Mouse (Mus musculus): Measurements from ENCODE around the gene Gm11992. TPM values are rescaled to one million over a fixed set of nuclear protein-coding genes. Genes with fewer than 3 reads are reported as not detected.

Gm11992 gene
- total RNA-seq, 2 experiments from 2014 or later, result 0.41 TPM; not detected in 1

DNA sequence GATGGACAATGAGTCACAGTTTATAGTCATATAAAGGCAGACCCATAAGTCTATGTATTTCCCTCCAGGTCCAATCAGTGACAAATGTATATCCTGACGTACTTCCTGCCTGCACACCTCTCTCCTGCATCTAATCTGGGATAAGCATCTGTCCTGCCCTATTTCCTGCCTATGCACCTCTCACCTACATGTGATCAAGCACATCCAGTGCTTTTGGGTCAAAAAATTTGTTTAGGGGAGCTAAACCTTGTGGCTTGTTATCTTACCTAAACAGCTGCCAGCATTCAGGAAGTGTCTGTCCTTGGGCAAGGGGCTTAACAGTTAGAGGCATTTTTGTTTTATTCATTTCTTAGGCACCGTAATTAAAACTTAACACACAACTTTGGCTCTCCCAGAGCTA is 64.8 kb downstream of the Gm11992 start:
- ATAC-seq (replicated peaks; ENCODE audit: poor library complexity, severe bottlenecking), result peak; percentile 62

DNA sequence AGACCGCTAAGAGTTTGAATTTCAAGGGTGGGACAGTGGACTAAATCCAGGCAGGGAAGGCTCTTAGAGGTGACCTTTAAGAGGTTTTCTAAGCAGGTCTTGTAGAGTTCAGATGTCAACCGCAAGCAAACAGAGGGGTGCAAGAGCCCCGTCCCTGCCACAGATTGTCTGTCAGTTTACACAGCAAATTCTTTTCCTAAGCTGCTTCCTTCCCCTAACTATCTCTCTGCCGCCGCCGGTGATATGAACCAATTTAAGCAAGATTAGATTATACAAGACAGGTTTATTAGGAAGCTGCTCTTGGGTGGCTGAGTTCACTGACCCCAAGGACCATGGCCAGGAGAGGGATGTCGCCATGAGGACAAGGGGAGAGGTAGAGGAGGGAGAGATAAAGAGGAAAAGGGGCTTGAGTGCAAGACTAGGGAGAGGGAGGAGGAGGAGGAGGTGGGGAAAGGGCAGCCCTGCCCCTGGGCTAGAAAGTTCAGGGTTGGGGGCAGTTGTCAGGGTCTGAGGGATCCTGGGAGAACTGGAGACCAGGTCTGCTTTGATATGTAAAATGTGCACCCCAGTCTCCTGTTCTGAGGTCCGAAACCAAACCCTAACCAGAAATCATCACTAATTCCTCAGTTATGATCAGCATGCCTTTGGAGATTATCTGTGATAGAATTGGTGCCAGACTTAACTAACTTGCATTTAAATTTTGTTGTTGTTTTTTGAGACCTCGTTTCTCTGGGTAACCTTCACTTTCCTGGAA is 67.2 kb downstream of the Gm11992 start:
- no peak for ATAC-seq (replicated peaks; ENCODE audit: poor library complexity, severe bottlenecking)

DNA sequence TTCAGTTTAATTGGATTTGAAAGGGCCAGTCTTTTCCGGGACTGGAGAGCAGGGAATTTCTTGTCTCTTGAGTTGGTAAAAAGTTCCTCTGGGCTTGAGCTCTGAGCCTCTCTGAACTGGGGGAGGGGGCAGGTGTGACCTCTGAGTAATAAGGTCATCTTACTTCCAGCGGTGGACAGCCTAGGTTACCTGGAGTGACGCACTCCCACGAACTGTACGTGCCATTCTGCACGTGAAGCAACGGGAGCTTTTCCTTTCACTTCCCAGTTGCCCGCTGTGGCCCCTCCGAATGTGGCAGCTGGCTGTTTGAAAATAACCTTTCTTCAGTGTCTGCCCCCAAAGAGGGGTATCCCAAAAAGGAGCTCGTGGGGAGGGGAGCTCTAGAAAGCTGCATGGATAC is 67.7 kb downstream of the Gm11992 start:
- ATAC-seq (replicated peaks; ENCODE audit: poor library complexity, severe bottlenecking), result no peak

DNA sequence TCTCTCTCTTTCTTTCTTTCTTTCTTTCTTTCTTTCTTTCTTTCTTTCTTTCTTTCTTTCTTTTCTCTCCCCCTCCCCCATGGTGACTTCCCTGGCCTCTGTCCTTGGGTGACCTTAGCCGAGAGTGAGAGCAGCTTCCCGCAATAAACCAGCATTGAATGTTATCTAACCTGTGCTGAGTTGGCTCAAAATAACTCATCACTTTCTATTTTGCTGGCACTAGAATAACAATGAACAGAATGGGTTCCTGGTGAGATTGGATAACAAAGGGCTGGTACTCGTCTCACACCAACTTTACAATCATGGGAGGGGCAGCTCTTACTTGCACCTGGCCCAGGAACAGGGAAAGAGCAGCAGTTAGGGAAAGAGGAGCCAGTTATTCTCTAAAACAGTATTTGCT is 68.5 kb downstream of the Gm11992 start:
- ATAC-seq (replicated peaks; ENCODE audit: poor library complexity, severe bottlenecking), result no peak

DNA sequence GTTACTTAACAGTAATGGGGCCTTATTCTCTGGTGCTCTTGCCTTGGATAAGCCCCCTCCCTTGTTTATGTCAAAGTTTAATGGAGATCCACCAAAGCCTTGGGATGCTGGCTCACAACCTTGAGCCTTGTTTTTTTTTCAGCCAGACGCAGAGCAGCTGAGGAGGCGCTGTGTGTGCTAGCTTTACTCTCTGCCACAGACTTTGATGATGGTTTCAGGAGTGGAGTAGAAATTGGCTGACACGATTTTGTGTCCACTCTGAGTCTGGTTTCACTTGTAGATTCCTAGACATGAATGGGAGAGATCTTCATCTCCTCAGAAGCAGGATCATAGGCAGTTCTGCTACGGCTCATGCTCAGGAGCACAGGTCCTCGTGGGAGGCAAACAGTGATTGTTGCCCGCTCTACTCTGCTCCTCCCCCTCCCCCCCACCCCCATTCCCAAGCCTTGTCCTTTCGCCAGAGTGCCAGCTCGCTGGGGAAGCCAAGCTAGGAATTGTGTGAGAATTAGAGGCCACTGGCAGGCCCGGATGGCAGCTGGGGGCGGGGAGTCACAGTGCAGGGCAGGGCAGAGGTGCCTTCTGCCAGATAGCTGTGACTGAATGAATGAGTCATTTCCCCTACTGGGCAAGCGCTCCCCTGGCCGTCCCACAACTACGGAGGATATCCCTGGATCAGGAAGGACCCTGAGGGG is 69.1 kb downstream of the Gm11992 start:
- ATAC-seq (replicated peaks; ENCODE audit: poor library complexity, severe bottlenecking), result peak; percentile 74

DNA sequence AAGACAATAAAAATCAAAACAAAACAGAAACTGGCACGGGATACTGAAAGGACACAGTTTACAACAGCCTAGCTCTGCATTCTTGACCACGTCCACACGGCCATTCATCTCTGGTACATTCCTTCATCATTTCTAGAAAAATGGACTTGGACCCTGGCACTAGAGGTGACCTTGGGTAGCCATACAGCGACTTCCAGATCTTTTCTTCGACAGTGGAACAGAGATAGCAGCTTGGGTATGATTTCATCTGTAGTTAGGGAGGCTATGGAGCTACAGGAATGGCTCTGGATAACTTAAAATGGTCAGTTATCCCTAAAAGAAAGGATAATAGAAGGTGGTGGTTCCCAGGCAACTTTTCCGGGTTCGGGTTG is 69.6 kb downstream of the Gm11992 start, which contains the start of gene Upp1:
Gene Upp1 (plus strand): TSS at position 54 of the 371 bp plus-strand sequence.
- no peak; the same call in 1 of the 2 replicates for ATAC-seq (replicated peaks; ENCODE audit: poor library complexity, severe bottlenecking)

DNA sequence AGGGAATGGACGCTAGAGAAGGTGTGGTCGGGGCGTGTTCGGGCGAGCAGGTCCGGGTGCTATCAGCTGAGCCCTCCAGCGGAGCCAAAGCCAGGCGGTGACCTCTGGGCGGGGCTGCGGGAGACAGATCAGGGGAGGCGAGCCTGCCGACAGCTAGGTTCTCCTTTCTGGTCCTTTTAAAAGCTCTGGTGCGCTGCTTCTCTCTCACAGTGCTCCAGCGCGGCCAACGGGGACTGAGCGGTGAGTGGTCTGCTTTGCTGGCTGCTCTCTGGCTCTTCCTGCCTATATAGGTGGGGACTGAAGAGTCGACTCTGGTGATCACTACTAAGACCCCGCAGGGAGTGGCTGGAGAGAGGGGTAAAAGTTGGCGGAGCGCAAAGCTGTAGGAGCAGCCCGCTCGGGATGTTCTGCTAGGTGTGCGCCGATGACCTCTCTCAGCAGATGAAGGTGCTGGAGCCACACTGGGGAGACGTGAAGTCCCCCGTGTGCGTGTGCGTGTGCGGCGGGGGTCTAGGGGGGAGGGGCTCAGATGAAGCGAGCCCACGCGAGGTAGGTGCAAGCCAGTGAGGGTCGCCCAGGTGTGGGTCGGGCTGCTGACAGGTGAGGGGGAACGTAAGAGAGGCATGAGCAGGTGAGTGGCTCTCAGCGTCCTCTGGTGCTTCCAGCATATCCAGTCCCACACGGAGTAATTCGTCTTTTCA is 70.2 kb downstream of the Gm11992 start:
- peak; percentile 80 for ATAC-seq (replicated peaks; ENCODE audit: poor library complexity, severe bottlenecking)

Other genes starting within 250 kb of the Gm11992 start
- gene Pkd1l1, start 75.3 kb upstream of the Gm11992 start, total RNA-seq (2014; fragmentation: Nextera tagmentation), result 0.11 TPM in 1 of 2 replicates, not detected in the other
- not detected in 2 replicates for gene Pkd1l1, start 75.3 kb upstream of the Gm11992 start, total RNA-seq (2017)
- 19.7 and 29.7 TPM in 2 replicates for gene Hus1, start 37.4 kb upstream of the Gm11992 start, total RNA-seq (2014; fragmentation: Nextera tagmentation)
- gene Hus1, start 37.4 kb upstream of the Gm11992 start, total RNA-seq (2017), result 15.9 and 28.6 TPM in 2 replicates
- not detected in 2 replicates for gene Sun3, start 397 bp downstream of the Gm11992 start, total RNA-seq (2014; fragmentation: Nextera tagmentation)
- gene Sun3, start 397 bp downstream of the Gm11992 start, total RNA-seq (2017), result not detected in 2 replicates
- gene Upp1, start 69.5 kb downstream of the Gm11992 start, total RNA-seq (2014; fragmentation: Nextera tagmentation), result not detected in 2 replicates
- gene Upp1, start 69.5 kb downstream of the Gm11992 start, total RNA-seq (2017), result not detected in 2 replicates
- 6.6 and 15.3 TPM in 2 replicates for gene Abca13, start 143.3 kb downstream of the Gm11992 start, total RNA-seq (2014; fragmentation: Nextera tagmentation)
- gene Abca13, start 143.3 kb downstream of the Gm11992 start, total RNA-seq (2017), result 11.2 and 12.5 TPM in 2 replicates

Data from granulocyte monocyte progenitor cell, adult 5-6 weeks (primary cell).